Mouse (Mus musculus) kidney, postnatal 0 days (tissue): ENCODE measurements around the gene Tcte1. TPM values are rescaled to one million over a fixed set of nuclear protein-coding genes. Genes with fewer than 3 reads are reported as not detected.

Experiments
- ATAC-seq: fragments of 200-750 bp; cut with Nextera tagmentation; replicated peaks from 2 replicates; pipeline ENCODE4 v1.8.0; 2017; ENCODE audit warnings: low read depth, moderate number of reproducible peaks, moderate TSS enrichment, moderate library complexity; ENCODE audit not compliant: low FRiP score
- DNase-seq: peaks from one replicate; pipeline ENCODE4 v3.0.0-alpha.2; 2016; ENCODE audit warnings: low spot score
- H3K27ac ChIP-seq: fragments of 300-500 bp; sonication (generic); 2 replicates; pipeline ENCODE4 v1.5.1; 2014; ENCODE audit warnings: mild to moderate bottlenecking
- H3K27me3 ChIP-seq: fragments of 300-500 bp; sonication (generic); 2 replicates; pipeline ENCODE4 v1.6.1; 2014; ENCODE audit warnings: low read length, mixed read lengths; ENCODE audit not compliant: insufficient read depth
- H3K36me3 ChIP-seq: fragments of 300-500 bp; sonication (generic); 2 replicates; pipeline ENCODE4 v1.6.1; 2014; ENCODE audit warnings: low read length, mixed read lengths; ENCODE audit not compliant: insufficient read depth
- H3K4me1 ChIP-seq: fragments of 300-500 bp; sonication (generic); replicated peaks from 2 replicates; pipeline ENCODE4 v1.6.1; 2014; ENCODE audit warnings: antibody characterized with exemption, low read length, mixed read lengths; ENCODE audit not compliant: insufficient read depth
- H3K4me2 ChIP-seq: fragments of 300-500 bp; sonication (generic); 2 replicates; pipeline ENCODE4 v1.6.1; 2014; ENCODE audit warnings: mild to moderate bottlenecking, low read length, moderate library complexity, mixed read lengths
- H3K4me3 ChIP-seq: fragments of 300-500 bp; sonication (generic); replicated peaks from 2 replicates; pipeline ENCODE4 v1.5.1; 2014; ENCODE audit warnings: low read depth, low read length
- H3K9ac ChIP-seq: fragments of 300-500 bp; sonication (generic); 2 replicates; pipeline ENCODE4 v1.6.1; 2014; ENCODE audit warnings: low read depth, low read length
- H3K9me3 ChIP-seq: fragments of 300-500 bp; sonication (generic); replicated peaks from 2 replicates; pipeline ENCODE4 v1.6.1; 2016; ENCODE audit warnings: low read length, inconsistent platforms, mixed read lengths
- CTCF ChIP-seq: IDR thresholded peaks from 2 replicates; pipeline ENCODE4 v1.5.1; 2016; ENCODE audit warnings: antibody characterized with exemption, low read depth, mild to moderate bottlenecking, moderate library complexity
- WGBS: fragments of 180-500 bp; shearing (Covaris S2); extraction: QIAGEN DNeasy Blood & Tissue Kit; methylation state at CpG from one replicate; pipeline ENCODE4 v1.1.7; 2014; 5-methylcytosine and 5-hydroxymethylcytosine counted together
- polyA plus RNA-seq: library from polyadenylated mRNA; unstranded; fragments of >200 nt; fragmentation: Nextera tagmentation; extraction: Ambion mirVana; gene quantifications from 2 replicates; pipeline ENCODE4 v1.2.1, GENCODE M21; 2015

Tcte1 gene
- polyA plus RNA-seq, 1 experiment from 2014 or later: 0.07 TPM

GRCm38 (mm10) chr17:45530346-45530782, 7.1 kb downstream of the Tcte1 start:
- Histone ChIP-seq H3K4me2 (no peak overlapping the region), H3K4me1 (no peaks in the 10 kb centered on the region), H3K9ac (no peak overlapping the region), H3K36me3 (no peaks in the 10 kb centered on the region), H3K4me3 (no peak overlapping the region), H3K27me3 (peaks cover 4% of the 10 kb centered on the region; the same call in 1 of the 2 replicates), H3K9me3 (no peaks in the 10 kb centered on the region), H3K27ac (no peak overlapping the region)
- WGBS: 48% methylated on average over 13 of the region's 13 CpGs
- DNase-seq: no peak
- no peak for TF ChIP-seq CTCF
- no peak for ATAC-seq

GRCm38 (mm10) chr17:45532896-45533295, 9.7 kb downstream of the Tcte1 start:
- peaks cover 4% of the 10 kb centered on the region; the same call in 1 of the 2 replicates for H3K27me3 ChIP-seq
- no peak for ATAC-seq
- 48% methylated on average over 15 of the region's 15 CpGs for WGBS

GRCm38 (mm10) chr17:45536264-45536663, 13.0 kb downstream of the Tcte1 start:
- no peaks in the 10 kb centered on the region for H3K9me3 ChIP-seq
- H3K27ac ChIP-seq: no peak overlapping the region
- no peak for TF ChIP-seq CTCF
- 0 out of 2 replicates have a peak, but pooled peaks cover 9% of the 10 kb centered on the region for H3K27me3 ChIP-seq
- no peak overlapping the region for H3K9ac ChIP-seq
- WGBS: 12% methylated on average over 5 of the region's 5 CpGs
- H3K4me2 ChIP-seq: no peak overlapping the region
- DNase-seq: peak; percentile 50
- H3K4me3 ChIP-seq: no peak overlapping the region
- no peak for ATAC-seq
- no peaks in the 10 kb centered on the region for H3K36me3 ChIP-seq
- no peaks in the 10 kb centered on the region for H3K4me1 ChIP-seq

More at GRCm38 (mm10) chr17:45532896-45533295, 9.7 kb downstream of the Tcte1 start:
- Histone ChIP-seq H3K4me3 (no peak overlapping the region), H3K36me3 (no peaks in the 10 kb centered on the region), H3K4me2 (no peak overlapping the region), H3K4me1 (no peaks in the 10 kb centered on the region), H3K27ac (no peak overlapping the region), H3K9ac (no peak overlapping the region), H3K9me3 (no peaks in the 10 kb centered on the region)
- no peak for TF ChIP-seq CTCF
- no peak for DNase-seq

GRCm38 (mm10) chr17:45538394-45538793, 15.2 kb downstream of the Tcte1 start:
- Histone ChIP-seq H3K4me1 (no peaks in the 10 kb centered on the region), H3K27me3 (peaks cover 15% of the 10 kb centered on the region), H3K9me3 (no peaks in the 10 kb centered on the region), H3K4me2 (no peak overlapping the region), H3K27ac (no peak overlapping the region), H3K4me3 (no peak overlapping the region), H3K36me3 (no peaks in the 10 kb centered on the region), H3K9ac (no peak overlapping the region)
- DNase-seq (no peak), ATAC-seq (no peak)
- 61% methylated on average over 4 of the region's 4 CpGs for WGBS
- no peak for TF ChIP-seq CTCF

- Histone ChIP-seq H3K36me3 (no peaks in the 10 kb centered on the region), H3K9me3 (no peaks in the 10 kb centered on the region), H3K27me3 (peaks cover 26% of the 10 kb centered on the region), H3K4me2 (no peak overlapping the region), H3K4me3 (no peak overlapping the region), H3K9ac (no peak overlapping the region), H3K4me1 (peaks cover 1% of the 10 kb centered on the region; the same call in 1 of the 2 replicates), H3K27ac (no peak overlapping the region)
- ATAC-seq (no peak), DNase-seq (no peak)
- no peak for TF ChIP-seq CTCF
- 81% methylated on average over 21 of the region's 21 CpGs for WGBS
Observed at GRCm38 (mm10) chr17:45539664-45540063, 16.4 kb downstream of the Tcte1 start.

- Histone ChIP-seq H3K4me1 (peaks cover 12% of the 10 kb centered on the region), H3K4me3 (no peak overlapping the region), H3K27ac (no peak overlapping the region), H3K27me3 (peaks cover 48% of the 10 kb centered on the region), H3K4me2 (no peak overlapping the region), H3K9ac (no peak overlapping the region), H3K36me3 (no peaks in the 10 kb centered on the region), H3K9me3 (no peaks in the 10 kb centered on the region)
- DNase-seq: no peak
- 30% methylated on average over 6 of the region's 6 CpGs for WGBS
- no peak for TF ChIP-seq CTCF
- no peak for ATAC-seq
Observed at GRCm38 (mm10) chr17:45542129-45542528, 18.9 kb downstream of the Tcte1 start.

GRCm38 (mm10) chr17:45542705-45543104, 19.5 kb downstream of the Tcte1 start:
- Histone ChIP-seq H3K27me3 (peaks cover 48% of the 10 kb centered on the region), H3K9ac (no peak overlapping the region), H3K4me1 (peaks cover 12% of the 10 kb centered on the region), H3K4me3 (no peak overlapping the region), H3K27ac (no peak overlapping the region), H3K36me3 (no peaks in the 10 kb centered on the region), H3K9me3 (no peaks in the 10 kb centered on the region), H3K4me2 (no peak overlapping the region)
- WGBS: 48% methylated on average over 2 of the region's 2 CpGs
- ATAC-seq: no peak
- no peak for TF ChIP-seq CTCF
- DNase-seq: no peak
